Mouse (Mus musculus) megakaryocyte, adult 5-6 weeks (primary cell): ENCODE results near the gene Aldh1l1. TPM values are rescaled to one million over a fixed set of nuclear protein-coding genes. Genes with fewer than 3 reads are reported as not detected.
A peak's percentile ranks its signal among the peaks of the same experiment; 100 is the strongest.

Experiments used
- ATAC-seq: 2 replicates; pipeline ENCODE4 v1.8.0; 2016; ENCODE audit warnings: mild to moderate bottlenecking, inconsistent platforms; ENCODE audit not compliant: poor library complexity, severe bottlenecking
- total RNA-seq, 2 experiments: library from RNA; stranded (forward) in 1 of 2; stranded (reverse) in 1 of 2; fragments of 153-499, 151-499 nt in 1 of 2; fragments of 221-1000, 200-1000 nt in 1 of 2; gene quantifications; 2 replicates each; pipeline versions ENCODE4 v1.2.3 to v1.2.4; 2015 to 2017

The Aldh1l1 gene
- total RNA-seq, 2 experiments from 2014 or later = 0.31 to 0.55 TPM

GRCm38 (mm10) chr6:90470947-90471541, 15.2 kb upstream of the Aldh1l1 start:
- ATAC-seq = no peak

GRCm38 (mm10) chr6:90472079-90472478, 14.1 kb upstream of the Aldh1l1 start:
- no peak for ATAC-seq

- no peak for ATAC-seq
Measured at GRCm38 (mm10) chr6:90472697-90473096, 13.5 kb upstream of the Aldh1l1 start.

GRCm38 (mm10) chr6:90473630-90474360, 12.4 kb upstream of the Aldh1l1 start:
- ATAC-seq = no peak

GRCm38 (mm10) chr6:90474361-90474750, 11.9 kb upstream of the Aldh1l1 start:
- ATAC-seq = no peak

GRCm38 (mm10) chr6:90475176-90475853, 10.9 kb upstream of the Aldh1l1 start:
- no peak for ATAC-seq

GRCm38 (mm10) chr6:90475854-90476212, 10.4 kb upstream of the Aldh1l1 start:
- ATAC-seq = no peak

- no peak for ATAC-seq
Measured at GRCm38 (mm10) chr6:90476941-90477518, 9.2 kb upstream of the Aldh1l1 start.

GRCm38 (mm10) chr6:90484249-90484648, 2.0 kb upstream of the Aldh1l1 start:
- ATAC-seq = no peak

GRCm38 (mm10) chr6:90484876-90485275, 1.4 kb upstream of the Aldh1l1 start:
- ATAC-seq = no peak

- ATAC-seq = no peak
Measured at GRCm38 (mm10) chr6:90487531-90487930, 1.3 kb downstream of the Aldh1l1 start.

- no peak for ATAC-seq
Measured at GRCm38 (mm10) chr6:90489532-90489931, 3.3 kb downstream of the Aldh1l1 start.

- ATAC-seq = no peak
Measured at GRCm38 (mm10) chr6:90490976-90491375, 4.7 kb downstream of the Aldh1l1 start.

GRCm38 (mm10) chr6:90491956-90492744, 5.9 kb downstream of the Aldh1l1 start:
- ATAC-seq = no peak

- no peak for ATAC-seq
Measured at GRCm38 (mm10) chr6:90494155-90494554, 7.9 kb downstream of the Aldh1l1 start.

- ATAC-seq = no peak
Measured at GRCm38 (mm10) chr6:90494566-90494965, 8.3 kb downstream of the Aldh1l1 start.

GRCm38 (mm10) chr6:90495282-90495912, 9.2 kb downstream of the Aldh1l1 start:
- ATAC-seq = no peak

- ATAC-seq = no peak
Measured at GRCm38 (mm10) chr6:90496217-90496616, 10.0 kb downstream of the Aldh1l1 start.

GRCm38 (mm10) chr6:90499509-90499908, 13.3 kb downstream of the Aldh1l1 start:
- ATAC-seq = no peak

GRCm38 (mm10) chr6:90501222-90501940, 15.2 kb downstream of the Aldh1l1 start:
- ATAC-seq = peak; percentile 24
